Mouse (Mus musculus) small intestine, adult 2 months (tissue): ENCODE measurements around the gene Cbarp.

Source experiments
- CTCF ChIP-seq: fragments of 200-500 bp; IDR thresholded peaks from 2 replicates; pipeline ENCODE4 v1.5.1; 2012; ENCODE audit warnings: low read depth, mild to moderate bottlenecking, control low read depth, inconsistent platforms, low read length, moderate library complexity, mixed read lengths; ENCODE audit not compliant: insufficient replicate concordance, insufficient read length; ENCODE audit errors: extremely low read depth
- POLR2A ChIP-seq: fragments of 200-500 bp; IDR thresholded peaks from 2 replicates; pipeline ENCODE4 v1.6.1; 2012; ENCODE audit warnings: low read depth, mild to moderate bottlenecking, control low read depth, inconsistent platforms, low read length, moderate library complexity

DNA sequence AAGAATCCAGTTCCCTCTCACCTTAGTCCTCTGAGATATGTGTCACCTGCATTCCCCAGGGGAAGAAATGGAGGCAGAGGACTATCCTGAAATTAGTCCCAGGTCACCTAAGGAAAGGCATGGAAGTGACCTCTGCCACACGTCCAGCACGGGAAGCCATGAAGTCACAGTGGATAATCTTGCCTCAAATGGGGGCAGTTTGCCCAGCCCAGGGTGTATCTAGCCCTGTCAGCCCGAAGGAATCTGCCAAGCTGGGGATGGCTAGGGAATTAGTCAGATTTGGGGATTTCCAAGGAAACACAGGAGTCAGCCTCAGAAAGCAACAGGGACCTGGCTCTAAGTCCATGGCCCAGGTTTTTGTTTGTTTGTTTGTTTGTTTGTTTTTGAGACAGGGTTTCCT lies 36.5 kb downstream of the Cbarp start:
- TF ChIP-seq CTCF (no peak), POLR2A (no peak)
